Mouse (Mus musculus) ovary, postnatal 14 days (tissue): ENCODE data around the gene Kcmf1.

Experiments used
- DNase-seq: peaks from one replicate; pipeline ENCODE4 v3.0.0; 2022; ENCODE audit warnings: low spot score

Gene Kcmf1

DNA sequence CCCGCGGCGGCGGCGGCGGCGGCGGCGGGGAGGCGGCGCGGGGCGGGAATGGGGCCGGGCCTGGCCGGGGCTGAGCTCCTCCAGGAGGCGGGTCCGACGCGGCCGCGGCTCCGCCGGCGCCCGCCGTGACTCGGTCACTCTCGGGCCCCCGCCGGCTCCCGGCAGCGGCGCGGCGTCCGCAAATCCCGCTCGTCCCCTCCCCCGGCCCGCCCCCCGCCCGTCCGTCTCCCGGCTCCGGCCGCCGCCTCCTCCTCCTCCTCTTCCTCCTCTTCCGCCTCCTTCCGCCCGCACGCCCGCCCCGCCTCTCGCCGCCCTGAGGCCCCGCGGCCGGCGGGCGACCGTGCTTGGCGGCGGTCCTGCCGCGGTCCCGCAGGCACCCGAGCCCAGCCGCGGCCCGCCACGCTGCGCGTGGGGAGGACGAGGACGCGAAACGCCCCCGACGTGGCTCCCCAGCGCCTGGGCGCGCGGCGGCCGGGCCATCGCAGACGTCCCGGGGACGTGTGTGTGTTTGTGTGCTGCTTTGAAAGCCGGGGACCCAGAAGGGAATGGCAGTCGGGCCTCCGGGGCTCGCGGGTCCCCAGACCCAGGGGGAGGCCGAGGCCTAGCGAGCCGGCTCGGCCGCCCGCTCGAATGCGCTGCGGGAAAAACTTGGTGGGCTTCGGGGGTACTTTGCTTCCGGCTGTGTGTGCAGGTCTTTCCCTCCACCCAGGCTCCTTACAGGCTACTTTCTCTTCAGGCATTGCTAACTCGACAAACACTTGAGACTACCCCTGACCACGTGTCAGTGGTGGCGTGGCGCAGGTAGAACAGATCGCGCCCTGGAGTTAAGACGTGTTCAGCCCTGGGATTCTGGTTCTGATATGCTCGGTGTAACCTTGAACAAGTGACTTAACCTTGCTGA, at the start of gene Kcmf1:
Gene Kcmf1, minus strand, starts transcription at position 199 of the 901 bp plus-strand sequence.
- DNase-seq = peak; percentile 60

DNA sequence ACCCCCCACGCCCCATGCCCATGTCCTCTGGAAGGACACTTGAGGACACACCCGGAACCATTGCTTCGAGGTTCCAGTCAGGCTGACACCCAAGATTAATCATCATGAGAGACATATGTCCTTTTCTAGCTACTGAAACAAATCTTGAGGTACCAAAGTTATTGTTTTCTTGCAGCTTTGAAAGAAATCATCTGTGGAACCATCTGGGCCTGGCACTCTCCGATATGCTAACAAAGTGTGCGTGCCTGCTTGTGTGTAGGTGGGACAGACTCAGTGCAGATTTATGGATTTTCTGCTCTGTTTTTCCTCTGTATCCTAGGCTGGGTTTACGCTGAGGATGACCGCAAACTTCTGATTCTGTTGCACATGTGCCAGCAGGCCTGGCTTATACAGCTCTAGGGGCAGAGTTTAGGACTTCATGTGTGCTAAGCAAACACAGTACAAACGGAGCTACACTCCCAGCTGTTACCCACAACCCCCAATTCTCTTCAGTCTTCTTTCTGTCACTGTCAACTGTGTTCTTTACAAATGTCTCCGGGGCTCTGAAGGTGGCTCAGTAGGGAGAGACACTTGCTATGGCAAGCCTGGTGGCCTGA, 49.5 kb upstream of the Kcmf1 start:
- DNase-seq = no peak

DNA sequence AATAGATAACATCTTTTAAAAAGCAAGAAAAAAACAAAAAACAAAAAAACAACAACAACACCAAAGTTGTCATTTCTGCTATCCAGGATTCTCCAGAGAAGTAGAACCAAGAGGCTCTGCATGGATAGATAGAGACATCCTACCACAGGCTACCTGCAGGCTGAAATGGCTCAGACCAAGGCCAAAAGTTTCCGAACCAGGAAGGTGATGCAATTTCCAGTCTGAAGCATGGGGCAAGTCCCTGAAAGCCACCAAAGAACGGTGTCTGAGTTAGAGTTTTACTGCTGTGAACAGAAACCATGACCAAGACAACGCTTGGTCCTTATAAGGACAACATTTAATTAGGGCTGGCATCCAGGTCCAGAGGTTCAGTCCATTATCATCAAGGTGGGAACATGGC, 48.6 kb upstream of the Kcmf1 start:
- no peak for DNase-seq

DNA sequence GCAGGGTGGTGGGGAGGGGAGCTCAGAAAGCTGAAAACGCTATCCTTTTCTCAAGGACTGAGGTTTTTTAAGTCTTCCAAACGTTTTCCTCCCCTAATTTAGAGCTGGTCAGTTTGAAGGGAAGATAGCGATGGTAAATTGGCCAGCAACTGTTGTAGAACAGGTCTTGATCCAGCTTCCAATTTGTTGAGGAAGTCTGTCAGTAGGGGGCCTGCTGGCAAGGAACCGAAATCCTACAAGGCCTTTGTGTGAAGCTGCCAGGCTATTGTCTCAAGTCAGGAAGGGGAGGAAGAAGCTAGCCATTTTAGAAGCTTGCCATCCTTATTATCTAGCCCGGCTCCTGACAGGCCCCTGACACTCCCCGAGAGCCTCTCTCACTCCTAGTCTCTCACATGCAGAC, 48.2 kb upstream of the Kcmf1 start:
- DNase-seq = no peak

DNA sequence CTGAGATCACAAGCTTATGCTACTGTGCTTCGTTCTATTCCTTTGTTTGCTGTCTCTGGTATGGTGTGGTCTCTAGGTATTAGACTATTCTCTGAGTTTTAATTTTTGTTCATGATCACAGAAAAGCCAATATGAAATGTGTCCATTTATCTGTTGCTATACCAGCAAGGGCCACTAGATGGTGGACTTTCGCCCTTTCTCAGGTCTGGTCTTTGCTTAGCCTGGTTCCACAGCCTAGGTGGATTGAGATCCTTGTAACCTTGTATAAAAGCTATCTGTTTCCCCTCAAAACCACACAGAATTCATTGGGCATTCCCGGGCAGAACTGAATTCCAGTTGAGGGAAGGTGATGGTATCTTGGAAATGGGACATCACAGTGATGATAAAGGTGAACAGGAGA, 40.7 kb upstream of the Kcmf1 start:
- peak; percentile 67 for DNase-seq

DNA sequence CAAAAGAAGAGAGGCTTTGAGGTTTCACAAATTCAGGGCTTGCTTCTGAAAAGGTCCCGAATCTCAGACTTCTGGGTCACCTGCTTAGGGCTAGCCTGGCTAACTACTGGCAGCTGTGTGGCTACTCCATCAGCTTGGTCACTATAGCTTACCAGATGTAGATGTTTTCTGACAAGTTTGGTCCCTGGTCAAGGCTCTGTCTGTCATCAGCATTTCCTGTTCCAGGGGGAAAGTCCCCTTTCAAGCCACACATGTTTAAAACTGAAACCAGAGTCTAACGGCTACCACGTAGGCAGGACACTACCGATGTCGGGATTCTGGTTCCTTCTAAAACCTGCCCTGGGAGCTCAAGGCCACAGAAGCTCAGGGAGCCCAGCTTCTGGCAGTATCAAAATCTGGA, 38.1 kb upstream of the Kcmf1 start:
- no peak for DNase-seq

DNA sequence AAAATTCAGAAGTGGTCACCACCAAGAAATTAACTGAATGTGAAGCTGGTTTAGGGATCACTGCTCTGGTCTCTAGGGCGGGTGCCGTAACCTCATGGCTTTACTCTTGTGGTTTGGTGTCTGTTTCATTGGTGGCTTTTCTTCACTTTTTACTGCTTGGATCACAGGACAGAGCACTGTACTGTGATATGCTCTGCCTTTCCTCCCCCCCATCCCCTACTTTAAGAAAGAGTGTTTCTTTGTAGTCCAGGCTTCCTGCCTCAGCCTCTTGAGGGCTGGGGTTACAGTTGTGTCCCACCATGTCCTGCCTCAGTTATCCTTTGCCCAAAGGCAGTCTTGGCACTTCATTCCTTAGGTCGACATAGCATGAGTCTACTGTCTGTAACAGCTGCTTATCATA, 37.7 kb upstream of the Kcmf1 start:
- DNase-seq = no peak

DNA sequence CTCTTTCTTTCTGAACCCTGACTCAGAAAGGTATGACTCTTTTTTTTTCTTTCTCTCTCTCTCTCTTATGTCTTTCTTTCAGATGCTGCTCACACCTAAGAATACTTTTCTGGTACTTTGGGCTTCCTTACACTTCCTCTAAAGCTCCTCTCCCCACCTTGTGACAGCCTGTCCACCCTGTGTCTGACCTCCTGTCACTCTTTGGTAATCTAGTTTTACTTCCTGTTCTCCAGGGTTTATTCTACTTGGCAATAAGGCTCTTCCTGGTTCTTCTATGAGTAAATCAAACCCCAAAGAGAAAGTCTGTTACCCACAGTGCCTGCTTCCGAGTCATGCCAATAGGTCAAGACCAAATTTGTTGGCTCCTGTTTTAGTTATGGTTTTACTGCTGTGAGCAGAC, 33.2 kb upstream of the Kcmf1 start:
- DNase-seq = no peak

DNA sequence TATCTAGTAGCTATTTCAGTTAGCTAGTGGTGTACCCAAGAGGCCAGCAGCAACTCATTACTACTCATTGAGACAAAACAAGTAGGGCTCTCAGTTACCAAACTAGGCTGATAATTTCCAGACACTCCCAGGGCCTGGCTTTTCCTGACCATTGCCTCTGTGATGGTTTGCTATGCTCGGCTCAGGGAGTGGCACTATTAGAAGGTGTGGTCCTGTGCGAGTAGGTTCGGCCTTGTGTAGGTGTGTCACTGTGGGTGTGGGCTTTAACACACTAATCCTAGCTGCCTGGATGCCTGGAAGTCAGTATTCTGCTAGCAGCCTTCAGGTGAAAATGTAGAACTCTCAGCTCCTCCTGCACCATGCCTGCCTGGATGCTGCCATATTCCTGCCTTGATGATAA, 31.8 kb upstream of the Kcmf1 start:
- DNase-seq = no peak

DNA sequence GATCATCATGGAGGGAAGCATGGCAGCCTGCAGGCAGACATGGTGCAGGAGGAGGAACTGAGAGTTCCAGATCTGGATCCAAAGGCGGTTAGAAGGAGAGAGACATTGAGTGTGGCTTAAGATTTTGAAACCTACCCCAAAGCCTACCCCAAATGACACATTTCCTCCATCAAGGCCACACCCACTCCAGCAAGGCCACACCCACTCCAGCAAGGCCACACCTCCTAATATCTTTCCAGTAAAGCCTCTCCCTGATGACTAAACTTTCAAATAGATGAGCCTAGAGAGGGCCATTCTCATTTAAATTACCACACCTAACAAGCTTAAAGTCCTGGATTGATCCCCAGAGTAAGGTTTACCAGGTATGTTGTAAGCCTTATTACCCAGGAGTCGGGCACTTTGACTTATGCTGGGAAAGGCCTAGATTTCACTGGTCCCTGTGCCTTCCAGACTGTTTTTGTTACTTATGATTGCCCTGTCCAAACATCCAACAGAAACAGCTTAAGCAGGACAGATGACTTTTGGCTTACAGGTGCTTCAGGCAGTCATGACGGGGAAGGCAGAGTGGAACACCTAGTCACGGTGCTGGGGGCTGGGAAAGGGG, 30.1 kb upstream of the Kcmf1 start:
- DNase-seq = no peak

DNA sequence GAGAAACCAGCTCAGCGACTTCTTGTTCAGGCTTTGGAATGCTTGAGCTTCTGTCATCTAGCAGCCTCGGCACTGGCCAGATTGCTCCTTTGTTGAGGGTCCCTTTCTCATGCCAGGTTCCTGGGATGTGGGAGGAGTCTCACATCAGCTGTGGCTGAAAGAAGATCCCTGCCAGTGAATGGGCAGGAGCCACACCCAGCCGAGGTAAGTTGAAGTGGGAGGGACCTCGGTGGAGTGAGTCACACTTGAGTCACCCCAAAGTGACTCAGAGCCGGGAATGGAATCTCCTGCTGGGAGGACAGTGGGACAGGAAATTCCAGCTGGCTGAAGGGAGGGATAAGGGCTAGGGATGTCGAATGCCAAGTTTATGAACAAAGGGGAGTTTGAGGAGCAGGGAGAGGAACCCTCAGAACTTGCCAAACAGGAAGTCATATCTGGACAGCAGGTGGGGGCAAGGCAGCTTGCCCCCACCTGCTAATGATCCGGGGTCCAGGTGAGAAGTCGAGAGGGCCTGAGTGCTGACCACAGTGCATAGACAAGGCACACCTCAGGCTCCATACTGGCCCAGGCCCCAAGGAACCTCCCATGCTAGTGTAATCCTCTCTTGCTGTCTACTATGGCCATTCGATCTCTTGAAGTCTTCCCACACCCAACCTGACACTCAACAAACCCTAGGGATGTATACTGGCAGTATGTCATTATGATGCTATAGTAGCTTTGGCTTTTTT, 27.1 kb upstream of the Kcmf1 start:
- DNase-seq = peak; percentile 18

DNA sequence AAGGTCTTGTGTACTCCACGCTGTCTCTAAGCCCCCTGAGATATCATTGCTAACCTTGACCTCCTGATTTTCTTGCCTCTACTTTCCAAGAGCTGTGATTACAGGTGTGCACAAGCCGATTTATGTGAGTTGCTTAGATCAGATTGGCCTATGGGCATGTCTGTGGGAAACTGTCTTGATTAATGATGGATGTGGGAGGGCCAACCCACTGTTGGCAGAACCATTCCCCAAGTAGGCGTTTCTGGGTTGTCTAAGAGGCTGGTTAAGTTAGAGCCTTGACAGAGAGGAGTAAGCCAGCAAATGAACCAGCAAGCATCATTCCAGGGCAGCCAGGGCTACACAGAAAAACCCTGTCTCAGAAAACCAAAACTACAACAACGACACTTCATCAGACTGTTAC, 26.3 kb upstream of the Kcmf1 start:
- no peak for DNase-seq

DNA sequence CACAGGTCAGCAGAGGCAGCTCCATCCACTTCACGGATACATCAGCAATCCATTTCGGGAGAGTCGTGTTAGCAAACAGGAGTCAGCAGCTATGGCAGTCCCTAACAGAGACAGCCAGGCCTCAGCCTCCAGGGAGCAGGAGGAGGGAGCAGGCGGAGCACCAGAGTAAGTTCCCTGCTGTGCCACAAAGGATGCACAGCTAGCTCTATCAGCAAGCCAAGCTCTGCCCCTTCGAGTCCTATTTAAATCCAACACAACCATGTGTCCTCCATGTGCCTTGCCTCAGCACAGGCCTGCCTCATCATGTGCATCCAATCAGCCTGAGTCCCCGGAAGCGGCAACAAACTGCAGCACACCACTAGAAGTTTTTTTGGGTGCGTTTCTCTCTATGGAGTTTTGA, 23.6 kb upstream of the Kcmf1 start:
- no peak for DNase-seq

DNA sequence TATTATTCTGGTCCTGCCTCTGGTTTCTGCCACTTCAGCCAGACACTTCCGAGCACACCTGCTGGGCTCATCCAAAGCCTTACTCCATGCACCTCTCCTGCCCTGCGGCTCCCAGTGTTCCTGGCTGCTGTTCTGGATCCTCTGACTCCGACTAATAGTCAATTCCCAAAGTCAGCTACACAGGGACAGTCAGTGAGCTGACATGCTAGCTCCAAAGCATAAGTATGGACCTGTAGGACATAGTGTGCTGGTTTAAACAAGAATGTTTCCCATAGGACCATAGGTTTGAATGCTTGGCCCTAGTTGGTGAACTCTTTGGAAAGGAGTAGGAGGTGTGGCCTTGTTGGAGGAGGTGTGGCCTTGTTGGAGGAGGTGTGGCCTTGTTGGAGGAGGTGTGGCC, 21.3 kb upstream of the Kcmf1 start:
- DNase-seq = no peak

DNA sequence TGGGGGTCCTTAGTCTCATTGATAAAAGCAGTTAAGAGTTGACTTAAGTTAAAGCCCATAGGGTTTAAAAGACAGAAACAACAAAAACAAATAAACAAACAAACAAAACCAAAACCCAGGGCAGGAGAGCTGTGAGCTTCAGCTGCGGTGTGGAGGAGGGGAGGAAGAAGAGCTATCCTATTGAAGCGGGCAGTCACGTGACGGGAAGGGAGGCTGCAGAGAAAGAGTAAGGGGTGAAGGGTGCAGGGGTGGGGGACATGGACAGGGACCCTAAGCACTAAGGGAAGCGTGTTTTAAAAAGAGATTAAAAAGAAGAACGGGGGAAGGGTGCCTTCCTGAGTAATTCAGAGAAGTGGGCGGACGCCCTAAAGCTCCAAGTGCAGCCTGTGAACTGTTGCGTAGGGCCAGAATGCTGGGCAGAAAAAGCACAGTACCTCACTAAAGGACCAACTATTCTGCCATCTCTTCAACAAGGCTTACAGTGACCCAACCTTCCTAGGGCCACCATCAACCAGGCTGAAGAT, 18.8 kb upstream of the Kcmf1 start:
- no peak for DNase-seq

DNA sequence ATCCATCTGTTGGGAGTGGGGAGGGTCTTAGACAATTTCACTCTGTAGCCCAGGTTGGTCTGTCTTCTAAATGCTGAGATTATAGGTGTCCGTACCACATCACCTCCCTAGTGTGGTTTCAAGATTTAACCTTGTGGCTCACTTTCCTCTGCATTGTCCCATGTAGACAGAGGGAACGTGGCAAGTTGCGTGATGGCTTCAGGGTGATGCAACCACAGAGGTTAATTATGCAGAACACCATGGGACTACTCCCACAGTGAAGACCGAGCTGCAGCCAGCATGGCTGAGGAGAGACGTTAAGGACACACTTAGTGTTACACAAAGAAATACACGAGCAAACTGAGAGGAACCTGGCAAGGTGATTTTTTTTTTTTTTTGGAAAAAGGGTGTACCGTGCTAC, 16.6 kb upstream of the Kcmf1 start:
- no peak for DNase-seq

DNA sequence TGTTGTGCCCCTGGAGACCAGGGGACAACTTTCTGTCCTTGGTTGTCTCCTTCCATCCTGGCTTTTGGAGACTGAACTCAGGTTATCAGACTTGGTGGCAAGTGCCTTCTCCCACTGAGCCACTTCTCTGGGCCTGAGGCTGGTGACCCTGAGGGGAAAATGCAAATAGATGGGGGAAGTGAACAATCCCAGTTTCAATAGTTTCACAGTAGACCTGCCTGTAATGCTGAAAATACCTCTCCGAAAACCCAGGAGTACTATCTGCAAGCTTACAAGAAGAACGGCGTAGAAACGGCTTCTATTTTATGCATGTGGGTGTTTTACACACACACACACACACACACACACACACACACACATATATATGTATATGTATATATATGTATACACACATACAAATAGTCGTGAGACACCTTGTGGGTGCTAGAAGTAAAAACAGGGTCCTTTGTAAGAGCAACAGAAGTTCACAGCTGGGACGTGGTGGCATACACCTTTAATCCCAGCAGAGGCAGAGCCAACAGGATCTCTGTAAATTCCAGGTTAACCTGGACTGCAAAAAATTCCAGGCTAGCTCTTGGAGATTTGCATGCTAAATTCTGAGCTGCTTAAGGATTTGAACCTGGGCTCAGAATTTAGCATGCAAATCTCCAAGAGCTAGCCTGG, 14.4 kb upstream of the Kcmf1 start:
- no peak for DNase-seq

DNA sequence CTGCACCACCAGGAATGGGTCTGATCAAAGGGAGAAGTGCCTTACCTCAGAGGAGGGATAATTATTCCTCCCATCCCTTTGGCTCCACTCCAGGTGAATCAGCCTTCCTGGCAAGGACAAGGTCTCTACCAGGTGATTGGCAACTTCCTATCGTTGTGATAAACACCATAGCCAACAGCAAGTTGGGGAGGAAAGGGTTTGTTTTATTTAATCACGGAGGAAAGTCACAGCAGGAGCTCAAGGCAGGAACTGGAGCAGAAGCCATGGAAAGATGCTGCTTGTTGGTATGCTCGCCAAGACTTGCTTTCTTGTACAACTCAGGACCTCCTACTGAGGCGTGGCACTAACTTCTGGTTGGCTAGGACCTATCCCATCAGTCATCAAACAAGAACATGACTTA, 11.5 kb upstream of the Kcmf1 start:
- no peak for DNase-seq

DNA sequence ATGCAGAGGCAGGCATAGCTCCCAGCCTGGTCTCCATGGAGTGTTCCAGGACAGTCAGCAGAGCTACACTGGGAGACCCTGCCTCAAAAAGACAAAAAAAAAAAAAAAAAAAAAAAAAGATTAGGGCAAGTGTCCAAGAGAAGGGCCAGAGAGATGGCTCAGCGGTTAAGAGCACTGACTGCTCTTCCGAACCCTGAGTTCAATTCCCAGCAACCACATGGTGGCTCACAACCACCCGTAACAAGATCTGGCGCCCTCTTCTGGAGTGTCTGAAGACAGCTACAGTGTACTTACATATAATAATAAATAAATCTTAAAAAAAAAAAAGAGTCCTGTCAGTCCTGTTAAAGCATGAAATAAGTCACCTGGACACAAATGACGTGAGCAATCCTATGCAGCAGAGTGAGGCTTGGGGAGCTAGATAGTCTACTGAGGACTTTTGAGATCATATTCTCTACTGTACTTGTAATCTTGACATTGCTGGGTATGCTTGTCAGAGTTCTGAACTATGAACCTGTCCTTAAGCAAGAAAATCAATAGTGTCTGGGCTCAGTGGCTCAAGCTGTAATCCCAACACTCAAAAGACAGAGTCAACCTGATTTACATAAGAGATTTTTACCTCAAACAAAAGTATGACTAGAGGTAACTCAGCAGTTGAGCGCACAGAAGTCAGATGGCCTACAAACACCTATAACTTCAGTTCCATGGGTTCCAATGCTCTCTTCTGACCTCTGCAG, 2.6 kb upstream of the Kcmf1 start:
- DNase-seq = no peak

DNA sequence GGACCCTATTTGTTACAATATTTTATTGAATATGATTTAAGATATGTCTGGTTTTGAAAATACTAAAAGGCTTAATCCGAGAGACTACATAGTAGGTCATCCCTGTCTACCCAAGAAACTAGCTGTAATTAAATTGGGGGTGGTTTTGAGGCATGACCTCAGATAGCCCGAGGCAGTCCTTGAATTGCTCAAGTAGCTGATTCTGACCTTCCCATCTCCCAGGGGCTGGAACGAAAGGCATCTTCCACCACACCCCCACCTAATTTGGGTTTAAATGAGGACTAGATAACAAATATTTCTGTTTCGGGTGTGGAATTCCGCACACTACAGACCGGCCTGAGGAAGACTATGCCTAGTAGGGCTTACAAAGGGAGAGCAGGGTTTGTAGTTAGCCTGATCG, 1.2 kb upstream of the Kcmf1 start:
- DNase-seq = no peak

DNA sequence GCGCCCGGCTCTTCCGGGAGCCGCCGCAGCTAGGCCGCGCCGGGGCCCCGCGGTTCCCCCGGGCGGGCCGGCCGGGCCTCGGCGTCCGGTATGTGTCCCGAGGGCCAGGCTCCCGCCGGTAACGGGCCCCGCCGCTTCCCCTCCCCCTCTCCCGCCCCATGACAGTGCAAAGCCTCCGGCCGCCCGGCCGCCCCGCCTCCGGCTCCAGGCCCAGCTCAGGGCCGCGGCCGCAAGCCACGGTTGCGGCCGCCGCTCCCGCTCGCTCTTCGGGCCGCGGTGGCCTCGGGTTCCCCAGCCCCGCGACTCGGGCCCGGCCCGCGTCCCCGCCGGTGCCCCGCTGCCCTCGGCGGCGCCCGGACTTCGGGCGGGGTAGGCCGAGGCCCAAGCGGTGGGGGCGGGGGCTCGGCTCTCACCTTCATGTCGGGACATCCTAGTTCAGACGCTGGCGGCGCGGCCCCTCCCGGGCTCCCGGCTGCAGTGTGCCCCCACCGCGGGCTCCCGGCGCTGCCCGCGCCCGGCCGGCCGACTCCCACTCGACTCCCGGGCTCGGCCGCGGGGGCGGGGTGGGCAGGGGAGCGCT, 488 bp downstream of the Kcmf1 start:
- DNase-seq = peak; percentile 45
